Mouse (Mus musculus): ENCODE results near the gene Pdzd9. TPM values are rescaled to one million over a fixed set of nuclear protein-coding genes. Genes with fewer than 3 reads are reported as not detected.

Gene Pdzd9
- polyA plus RNA-seq (2012), result not detected in 2 replicates

GRCm38 (mm10) chr7:120670153-120670875, at the start of gene Pdzd9:
TSS of gene Pdzd9 (minus strand) at chr7:120670343.

GRCm38 (mm10) chr7:120677001-120677643, 7.0 kb upstream of the Pdzd9 start, which contains the start of gene Mosmo:
TSS of gene Mosmo (plus strand) at chr7:120677618.

DNA sequence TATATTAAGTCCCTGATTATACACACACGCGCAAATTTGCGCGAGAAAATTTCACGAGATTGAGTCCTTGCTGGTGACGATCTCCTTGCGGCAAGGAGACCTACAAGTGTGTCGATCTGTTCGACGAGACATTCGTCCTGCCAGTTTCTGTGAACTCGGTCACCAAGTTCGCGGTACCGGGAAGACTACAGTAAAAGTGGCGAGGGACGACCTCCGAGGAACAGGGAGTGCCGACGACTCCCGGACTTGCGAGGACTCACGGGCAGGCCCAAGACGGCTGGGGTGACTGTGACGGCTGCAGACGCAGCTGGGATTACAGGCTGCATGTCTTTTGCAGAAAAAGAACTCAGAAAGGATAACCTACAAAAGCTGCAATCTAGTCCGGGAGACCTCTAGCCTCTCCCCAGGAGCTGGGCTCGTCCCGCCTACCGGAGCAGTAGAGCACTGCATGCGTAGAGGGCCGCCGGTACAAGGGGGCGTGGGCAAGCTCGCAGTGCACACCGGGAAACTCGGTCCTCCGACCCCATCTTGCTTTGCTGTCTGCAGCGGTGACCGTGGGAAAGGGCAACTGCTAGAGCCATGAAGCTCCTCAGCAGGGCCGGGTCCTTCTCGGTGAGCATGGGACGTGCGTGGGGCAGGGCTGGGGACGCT, 35.3 kb downstream of the Pdzd9 start, which contains the start of gene Uqcrc2:
Gene Uqcrc2 (plus strand): TSS at position 466 of the 651 bp plus-strand sequence.

Other genes starting within 250 kb of the Pdzd9 start
- 8.3 and 8.6 TPM in 2 replicates for gene Uqcrc2, start 35.2 kb downstream of the Pdzd9 start, polyA plus RNA-seq (2012)
- 18.5 and 20.2 TPM in 2 replicates for gene Mosmo, start 7.3 kb upstream of the Pdzd9 start, polyA plus RNA-seq (2012)
- not detected in 2 replicates for gene Vwa3a, start 69.0 kb upstream of the Pdzd9 start, polyA plus RNA-seq (2012)
- not detected in 2 replicates for gene Gm5737, start 142.0 kb upstream of the Pdzd9 start, polyA plus RNA-seq (2012)
- gene Eef2k, start 172.5 kb upstream of the Pdzd9 start, polyA plus RNA-seq (2012), result 87.6 and 109 TPM in 2 replicates
- 24.5 and 27.9 TPM in 2 replicates for gene Polr3e, start 247.4 kb upstream of the Pdzd9 start, polyA plus RNA-seq (2012)